In genomic region chr2:61577696-61578062, GRCm38 (mm10) we compare ENCODE assay signal across 16 mouse cellular contexts. TPM values are rescaled to one million over a fixed set of nuclear protein-coding genes. Genes with fewer than 3 reads are reported as not detected.
DNase-seq lines count a peak whose midpoint lies in the region; ATAC-seq and TF ChIP-seq lines count a peak whose summit lies in the region.
"Had no signal": no experiment of that assay in that cellular context is flagged by ENCODE, and none has a peak within 500 bp of the region (broad histone marks: within the 10 kb centered on the region; RNA-seq: fewer than 3 reads in every experiment).

No protein-coding gene starts in this region.

- no peak for DNase-seq in heart, postnatal 0 days (ENCODE audit: low spot score)
- no peak for DNase-seq in heart, embryonic 10.5 days (ENCODE audit: low spot score)
- peak; percentile 10 for DNase-seq in thymus, postnatal 14 days
- no peak for DNase-seq in thymus, postnatal 10 days (ENCODE audit: low spot score in 2 of 2)
- DNase-seq in induced T-regulatory cell, adult 2 months (ENCODE audit: low read depth): peak; percentile 65
- DNase-seq in splenic B cell, adult 2 months (ENCODE audit: low read depth, low spot score): peak; percentile 41
- DNase-seq in cerebellum, postnatal 10 days: no peak
- DNase-seq in midbrain, embryonic 14.5 days: no peak
- DNase-seq: cerebellum, adult 11 months; kidney, postnatal 14 days; left cerebral cortex, postnatal 4 days; liver, embryonic 13.5 days; right cerebral cortex, adult 18-20 months had no signal

- TF ChIP-seq EP300 in heart, postnatal 0 days (IDR thresholded peaks at IDR 0.05; ENCODE audit: low read depth): no peak

- 0 out of 2 replicates have a peak, but pooled peaks have one; percentile 7 for TF ChIP-seq CTCF in heart, postnatal 0 days (IDR thresholded peaks at IDR 0.05; ENCODE audit: low read depth)

- no peaks in the 10 kb centered on the region for H3K27me3 ChIP-seq in heart, postnatal 0 days (ENCODE audit: control insufficient read depth, insufficient read depth, low read length)
- H3K27me3 ChIP-seq in heart, embryonic 10.5 days (ENCODE audit: insufficient read depth, poor library complexity, severe bottlenecking): no peaks in the 10 kb centered on the region
- no peaks in the 10 kb centered on the region for H3K27me3 ChIP-seq in splenic B cell, adult 2 months (ENCODE audit: control insufficient read depth, insufficient read depth, low read length, poor library complexity, severe bottlenecking)
- H3K27me3 ChIP-seq in midbrain, embryonic 14.5 days (ENCODE audit: control insufficient read depth, insufficient read depth, low read length): no peaks in the 10 kb centered on the region
- H3K27me3 ChIP-seq: liver, embryonic 13.5 days; megakaryocyte, embryonic 14.5 days; neural tube, embryonic 15.5 days had no signal

- no peak overlapping the region for H3K27ac ChIP-seq in heart, postnatal 0 days (ENCODE audit: low read depth)
- no peak overlapping the region for H3K27ac ChIP-seq in heart, embryonic 10.5 days
- H3K27ac ChIP-seq in midbrain, embryonic 14.5 days (replicated peaks; ENCODE audit: low read depth, low read length): no peak overlapping the region
- H3K27ac ChIP-seq: liver, embryonic 13.5 days; neural tube, embryonic 15.5 days had no signal

- no peaks in the 10 kb centered on the region for H3K4me1 ChIP-seq in heart, postnatal 0 days (ENCODE audit: control insufficient read depth, insufficient read depth)
- no peaks in the 10 kb centered on the region for H3K4me1 ChIP-seq in heart, embryonic 10.5 days
- no peaks in the 10 kb centered on the region for H3K4me1 ChIP-seq in midbrain, embryonic 14.5 days (ENCODE audit: control insufficient read depth, insufficient read depth, low read length)
- H3K4me1 ChIP-seq: liver, embryonic 13.5 days; neural tube, embryonic 15.5 days had no signal

- ATAC-seq in heart, postnatal 0 days (ENCODE audit: insufficient read depth, low read depth): no peak
- ATAC-seq in midbrain, embryonic 14.5 days (ENCODE audit: low FRiP score, low TSS enrichment): no peak

- H3K4me2 ChIP-seq in heart, postnatal 0 days (ENCODE audit: low read depth, low read length): peak overlapping the region; percentile 12; the same call in 1 of the 2 replicates
- H3K4me2 ChIP-seq in midbrain, embryonic 14.5 days (ENCODE audit: low read length): no peak overlapping the region
- H3K4me2 ChIP-seq: liver, embryonic 13.5 days; neural tube, embryonic 15.5 days had no signal

- no peak overlapping the region for H3K9ac ChIP-seq in heart, postnatal 0 days (replicated peaks; ENCODE audit: low read depth, low read length)
- H3K9ac ChIP-seq in midbrain, embryonic 14.5 days (replicated peaks; ENCODE audit: low read length): no peak overlapping the region
- H3K9ac ChIP-seq: liver, embryonic 13.5 days; neural tube, embryonic 15.5 days had no signal

- 57% methylated on average over 7 of the region's 7 CpGs for WGBS in heart, postnatal 0 days
- WGBS in heart, embryonic 10.5 days: 66% methylated on average over 7 of the region's 7 CpGs
- 75% methylated on average over 7 of the region's 7 CpGs for WGBS in midbrain, embryonic 14.5 days

- H3K9me3 ChIP-seq in heart, postnatal 0 days (replicated peaks; ENCODE audit: control insufficient read depth, low read length): no peaks in the 10 kb centered on the region
- H3K9me3 ChIP-seq in heart, embryonic 10.5 days: no peaks in the 10 kb centered on the region
- no peaks in the 10 kb centered on the region for H3K9me3 ChIP-seq in midbrain, embryonic 14.5 days (ENCODE audit: control insufficient read depth, low read length)
- H3K9me3 ChIP-seq: G1E; liver, embryonic 13.5 days; megakaryocyte, embryonic 14.5 days; neural tube, embryonic 15.5 days had no signal

- H3K4me3 ChIP-seq in heart, postnatal 0 days (ENCODE audit: low read depth, low read length): no peak overlapping the region
- no peak overlapping the region for H3K4me3 ChIP-seq in heart, embryonic 10.5 days
- no peak overlapping the region for H3K4me3 ChIP-seq in midbrain, embryonic 14.5 days (replicated peaks; ENCODE audit: low read depth, low read length)
- H3K4me3 ChIP-seq: liver, embryonic 13.5 days; neural tube, embryonic 15.5 days had no signal

- no peaks in the 10 kb centered on the region for H3K36me3 ChIP-seq in heart, postnatal 0 days (replicated peaks; ENCODE audit: control insufficient read depth, insufficient read depth, low read length)
- H3K36me3 ChIP-seq in heart, embryonic 10.5 days: no peaks in the 10 kb centered on the region
- H3K36me3 ChIP-seq in splenic B cell, adult 2 months (ENCODE audit: control insufficient read depth, insufficient read depth, low read length, poor library complexity, severe bottlenecking): peaks cover 3% of the 10 kb centered on the region; the same call in 1 of the 2 replicates
- H3K36me3 ChIP-seq in midbrain, embryonic 14.5 days (ENCODE audit: control insufficient read depth, insufficient read depth, low read length): no peaks in the 10 kb centered on the region
- H3K36me3 ChIP-seq: G1E; liver, embryonic 13.5 days; neural tube, embryonic 15.5 days had no signal

RNA-seq across cellular contexts. Expression of gene Tank, which starts 0.7 kb away (rescaled TPM):
- 17.3 and 21.0 TPM in 2 replicates for total RNA-seq in heart, postnatal 0 days (2014; rRNA removed; ENCODE audit: low replicate concordance)
- polyA plus RNA-seq in heart, postnatal 0 days (2015; fragmentation: Nextera tagmentation; extraction: Ambion mirVana): 22.2 and 22.9 TPM in 2 replicates
- 24.5 and 27.6 TPM in 2 replicates for polyA plus RNA-seq in heart, embryonic 10.5 days (2016; fragmentation: Nextera tagmentation; extraction: Ambion mirVana)
- polyA plus RNA-seq in midbrain, embryonic 14.5 days (2014; fragmentation: Nextera tagmentation; extraction: Ambion mirVana): 33.3 and 37.1 TPM in 2 replicates

Comparison
In these comparisons a context has a peak if more than half of its experiments do, and no peak if none do; other contexts are left out.
1. DNase-seq: peak in thymus, postnatal 14 days (single experiment), induced T-regulatory cell, adult 2 months (single experiment) and splenic B cell, adult 2 months (single experiment); none in heart, postnatal 0 days (single experiment), heart, embryonic 10.5 days (single experiment), thymus, postnatal 10 days (0 of 2), cerebellum, postnatal 10 days (0 of 2) and midbrain, embryonic 14.5 days (single experiment).